Comparison of ENCODE assay signal across 11 mouse cellular contexts in the genomic region with DNA sequence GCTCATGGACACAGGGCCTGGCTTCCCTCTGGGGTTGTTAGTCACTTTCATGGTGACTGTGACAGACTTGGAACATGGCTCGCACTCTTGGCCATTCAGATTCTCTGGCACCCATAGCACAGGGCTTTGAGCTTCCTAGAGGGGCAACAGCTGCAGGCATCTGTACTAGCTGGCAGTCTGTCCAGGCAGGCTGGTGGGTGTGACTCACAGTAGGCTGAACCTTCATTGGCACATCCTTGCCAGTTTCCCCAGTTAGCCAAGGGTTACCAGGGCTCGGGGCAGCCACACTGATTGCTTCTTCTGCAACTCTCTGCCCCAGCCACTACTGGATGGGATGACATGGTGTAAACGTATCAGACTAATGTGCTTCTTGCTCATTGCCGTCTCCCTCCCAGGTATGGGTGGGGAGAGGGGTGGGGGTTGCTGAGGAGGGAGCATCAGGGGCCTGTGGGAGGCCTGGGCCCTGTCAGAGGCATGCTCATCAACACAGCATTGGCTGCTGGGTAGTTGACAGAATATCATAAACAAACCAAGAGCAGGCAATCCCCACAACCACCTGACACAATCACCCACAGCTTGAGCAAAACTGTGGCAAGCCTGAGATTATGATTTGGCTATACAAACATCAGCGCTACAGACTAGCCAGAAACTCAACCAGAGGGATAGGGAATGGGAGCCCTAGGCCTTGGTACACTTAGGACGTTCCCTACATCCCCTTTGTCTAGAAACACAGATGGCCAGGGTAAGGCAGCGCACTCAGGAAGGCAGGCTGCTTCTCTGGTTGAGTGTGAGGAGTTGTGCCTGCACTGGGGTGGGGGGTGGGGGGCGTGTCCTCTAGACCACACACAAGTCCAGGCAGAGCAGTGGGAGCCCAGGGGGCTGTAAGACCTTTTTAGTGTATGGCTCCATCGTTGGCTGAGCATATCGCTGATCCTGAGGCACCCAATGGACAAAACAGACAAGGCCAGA.
DNase-seq lines count a peak whose midpoint lies in the region; ATAC-seq and TF ChIP-seq lines count a peak whose summit lies in the region.
"Had no signal": no experiment of that assay in that cellular context is flagged by ENCODE, and none has a peak within 500 bp of the region (broad histone marks: within the 10 kb centered on the region; RNA-seq: fewer than 3 reads in every experiment).

No protein-coding gene starts in this region.

- H3K4me3 ChIP-seq in stomach, embryonic 14.5 days (ENCODE audit: low read depth, low read length) = no peak overlapping the region
- no peak overlapping the region for H3K4me3 ChIP-seq in stomach, postnatal 0 days (ENCODE audit: low read depth, low read length)
- H3K4me3 ChIP-seq in lung, embryonic 15.5 days = no peak overlapping the region
- H3K4me3 ChIP-seq: limb, embryonic 12.5 days had no signal

- peak; percentile 7 for DNase-seq in adrenal gland, adult 2 months
- DNase-seq in adrenal gland, adult 18-20 months (ENCODE audit: low spot score in 2 of 2) = no peak
- no peak for DNase-seq in stomach, postnatal 0 days (ENCODE audit: low spot score)
- peak; percentile 13 for DNase-seq in skeletal muscle tissue, adult 2 months (ENCODE audit: low read depth, low spot score)
- DNase-seq in kidney, adult 9 months = no peak
- no peak for DNase-seq in urinary bladder, postnatal 25 days (ENCODE audit: low spot score)
- DNase-seq: cerebellum, adult 11-12 months had no signal

- peak; percentile 15; the same call in 1 of the 2 replicates for ATAC-seq in stomach, embryonic 14.5 days (ENCODE audit: insufficient number of reproducible peaks, insufficient read depth, low FRiP score, low read depth)
- ATAC-seq in stomach, postnatal 0 days (ENCODE audit: low FRiP score, low TSS enrichment) = no peak
- ATAC-seq in lung, embryonic 15.5 days (ENCODE audit: borderline replicate concordance, extremely low read depth, low FRiP score, low TSS enrichment) = peak; percentile 43; the same call in 1 of the 2 replicates
- ATAC-seq: Patski had no signal

- H3K4me1 ChIP-seq in stomach, embryonic 14.5 days (ENCODE audit: control insufficient read depth, insufficient read depth, low read length) = no peaks in the 10 kb centered on the region
- no peaks in the 10 kb centered on the region for H3K4me1 ChIP-seq in stomach, postnatal 0 days (replicated peaks; ENCODE audit: control insufficient read depth, insufficient read depth)
- no peaks in the 10 kb centered on the region for H3K4me1 ChIP-seq in lung, embryonic 15.5 days
- H3K4me1 ChIP-seq: limb, embryonic 12.5 days had no signal

- no peak for TF ChIP-seq EP300 in stomach, postnatal 0 days (optimal IDR thresholded peaks at IDR 0.05)

- H3K36me3 ChIP-seq in stomach, embryonic 14.5 days (ENCODE audit: control insufficient read depth, insufficient read depth, low read length) = no peaks in the 10 kb centered on the region
- H3K36me3 ChIP-seq in stomach, postnatal 0 days (ENCODE audit: control insufficient read depth, insufficient read depth, low read length) = no peaks in the 10 kb centered on the region
- H3K36me3 ChIP-seq in lung, embryonic 15.5 days = no peaks in the 10 kb centered on the region
- H3K36me3 ChIP-seq: limb, embryonic 12.5 days had no signal

- no peak overlapping the region for H3K9ac ChIP-seq in stomach, embryonic 14.5 days (replicated peaks; ENCODE audit: low read depth, low read length)
- H3K9ac ChIP-seq in stomach, postnatal 0 days (ENCODE audit: low read length) = no peak overlapping the region
- no peak overlapping the region for H3K9ac ChIP-seq in lung, embryonic 15.5 days
- H3K9ac ChIP-seq: limb, embryonic 12.5 days had no signal

- TF ChIP-seq CTCF in stomach, postnatal 0 days (IDR thresholded peaks at IDR 0.05; ENCODE audit: low read depth) = no peak

- no peak overlapping the region for H3K27ac ChIP-seq in stomach, embryonic 14.5 days (ENCODE audit: low read length)
- no peak overlapping the region for H3K27ac ChIP-seq in stomach, postnatal 0 days (replicated peaks)
- H3K27ac ChIP-seq in lung, embryonic 15.5 days = no peak overlapping the region
- H3K27ac ChIP-seq: limb, embryonic 12.5 days had no signal

- H3K27me3 ChIP-seq in stomach, embryonic 14.5 days (ENCODE audit: control insufficient read depth, insufficient read depth, low read length) = no peaks in the 10 kb centered on the region
- no peaks in the 10 kb centered on the region for H3K27me3 ChIP-seq in stomach, postnatal 0 days (ENCODE audit: control insufficient read depth, insufficient read depth, low read length)
- no peaks in the 10 kb centered on the region for H3K27me3 ChIP-seq in lung, embryonic 15.5 days
- H3K27me3 ChIP-seq: Patski had no signal

- 59% methylated on average over 10 of the region's 10 CpGs for WGBS in stomach, embryonic 14.5 days
- WGBS in stomach, postnatal 0 days = 64% methylated on average over 10 of the region's 10 CpGs
- 51% methylated on average over 10 of the region's 10 CpGs for WGBS in lung, embryonic 15.5 days

- no peaks in the 10 kb centered on the region for H3K9me3 ChIP-seq in stomach, embryonic 14.5 days (ENCODE audit: control insufficient read depth, low read depth, low read length)
- no peaks in the 10 kb centered on the region for H3K9me3 ChIP-seq in stomach, postnatal 0 days (ENCODE audit: control insufficient read depth, low read length)
- H3K9me3 ChIP-seq in lung, embryonic 15.5 days = no peaks in the 10 kb centered on the region
- H3K9me3 ChIP-seq: limb, embryonic 12.5 days had no signal

- H3K4me2 ChIP-seq in stomach, embryonic 14.5 days (replicated peaks; ENCODE audit: low read depth, low read length) = no peak overlapping the region
- no peak overlapping the region for H3K4me2 ChIP-seq in stomach, postnatal 0 days (replicated peaks; ENCODE audit: low read depth)
- no peak overlapping the region for H3K4me2 ChIP-seq in lung, embryonic 15.5 days
- H3K4me2 ChIP-seq: limb, embryonic 12.5 days had no signal

Comparison
In these comparisons a context has a peak if more than half of its experiments do, and no peak if none do; other contexts are left out.
1. DNase-seq: peak in adrenal gland, adult 2 months (single experiment) and skeletal muscle tissue, adult 2 months (single experiment); none in adrenal gland, adult 18-20 months (0 of 2), stomach, postnatal 0 days (single experiment), kidney, adult 9 months (single experiment) and urinary bladder, postnatal 25 days (single experiment).